Mouse (Mus musculus): Measurements from ENCODE around the gene Col24a1.

Col24a1 gene

GRCm38 (mm10) chr3:145292337-145293134, at the start of gene Col24a1:
Gene Col24a1 (plus strand): TSS chr3:145292472.
- in situ Hi-C loops (cut with MboI, MseI) = no loop called here

DNA sequence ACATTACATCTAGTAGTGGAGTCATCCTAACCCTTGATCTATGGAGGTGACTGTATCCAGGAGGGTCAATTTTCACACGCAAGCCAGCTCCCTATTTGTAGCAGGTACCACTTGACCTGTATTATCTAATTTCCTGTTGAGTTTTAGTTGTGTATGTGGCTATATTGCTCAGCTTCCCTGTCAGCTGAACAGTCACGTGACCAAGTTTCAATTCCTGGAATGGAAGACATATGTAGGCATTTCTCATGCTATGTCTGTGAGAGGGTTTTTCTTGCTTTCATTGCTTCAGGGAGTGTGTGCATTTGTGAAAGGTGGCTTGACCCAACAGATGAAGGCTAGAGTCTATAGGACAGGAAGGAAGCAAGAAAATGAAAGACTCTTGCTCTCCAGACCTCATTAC, 44.2 kb upstream of the Col24a1 start:
- in situ Hi-C loops (cut with MboI, MseI) = no loop called here

- in situ Hi-C loops (cut with MboI, MseI) = no loop called here
These were observed 39.2 kb upstream of the Col24a1 start for GRCm38 (mm10) chr3:145253066-145253465.

DNA sequence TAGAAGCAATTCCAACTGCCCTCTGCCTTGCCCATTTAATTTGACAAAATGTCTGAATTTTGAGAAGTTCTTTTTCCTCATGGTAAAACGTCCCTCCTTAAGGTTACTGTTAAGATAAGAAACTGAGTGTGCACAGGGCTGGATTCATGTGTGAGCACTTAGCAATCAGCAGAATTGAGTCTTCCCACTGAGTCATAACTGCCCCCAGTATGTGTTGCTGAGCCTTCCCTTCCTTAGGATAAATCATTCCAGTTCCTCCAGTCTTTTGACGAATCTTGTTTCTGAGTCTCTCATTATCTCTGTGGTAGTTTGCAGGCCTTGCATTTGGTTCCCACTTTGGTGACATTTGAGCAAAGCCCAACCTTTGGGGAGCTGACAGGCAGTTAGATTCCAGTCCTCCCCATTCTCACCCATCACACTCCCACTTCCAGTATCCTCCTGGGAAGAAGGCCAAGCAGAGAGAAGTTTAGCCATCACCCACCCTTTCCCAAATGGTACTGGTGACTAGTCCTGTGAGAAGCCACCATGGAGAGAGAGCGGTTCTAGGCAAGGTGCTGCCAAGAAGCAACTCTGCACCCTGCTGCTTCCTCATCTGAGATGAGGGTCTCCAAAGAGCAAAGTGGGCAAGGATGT, 37.4 kb upstream of the Col24a1 start:
- in situ Hi-C loops (cut with MboI, MseI) = no loop called here

DNA sequence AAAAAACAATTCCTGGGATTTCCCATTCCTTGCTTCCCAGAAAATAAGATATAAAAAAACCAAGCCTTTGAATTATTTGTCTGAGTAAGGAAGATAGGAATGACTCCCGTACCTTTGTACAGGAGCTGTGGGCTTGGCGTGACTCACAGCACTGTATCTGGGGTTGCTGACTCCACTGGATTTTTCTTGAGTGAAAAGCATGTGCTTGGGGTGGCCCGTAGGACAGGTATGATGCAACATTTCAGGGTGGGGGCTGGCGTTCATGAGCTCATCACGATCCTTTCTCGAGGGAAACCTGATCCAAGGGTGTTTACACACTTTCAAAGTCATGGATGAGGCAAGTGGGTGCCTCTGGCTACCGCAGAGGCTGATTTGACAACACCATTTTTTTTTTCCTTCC, 35.6 kb upstream of the Col24a1 start:
- in situ Hi-C loops (cut with MboI, MseI) = no loop called here

DNA sequence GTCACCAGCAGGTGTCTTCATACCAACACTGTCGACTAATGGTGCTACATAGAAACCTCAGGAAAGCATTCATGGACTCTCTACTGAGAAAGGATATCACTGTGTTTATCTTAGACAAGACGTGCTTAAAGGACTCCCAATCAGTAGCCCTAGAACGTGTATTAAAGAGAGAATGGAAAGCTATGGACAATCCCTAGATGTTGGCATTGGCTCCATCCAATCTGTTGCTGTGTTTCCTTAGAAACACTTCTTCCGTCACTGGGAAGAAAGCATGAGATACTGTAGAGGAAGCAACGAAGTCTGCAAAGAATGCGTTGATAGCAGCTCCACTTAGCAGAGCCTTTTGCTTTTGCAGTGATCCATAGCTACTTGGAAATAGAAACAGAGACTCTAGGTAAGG, 32.6 kb upstream of the Col24a1 start:
- in situ Hi-C loops (cut with MboI, MseI) = no loop called here

DNA sequence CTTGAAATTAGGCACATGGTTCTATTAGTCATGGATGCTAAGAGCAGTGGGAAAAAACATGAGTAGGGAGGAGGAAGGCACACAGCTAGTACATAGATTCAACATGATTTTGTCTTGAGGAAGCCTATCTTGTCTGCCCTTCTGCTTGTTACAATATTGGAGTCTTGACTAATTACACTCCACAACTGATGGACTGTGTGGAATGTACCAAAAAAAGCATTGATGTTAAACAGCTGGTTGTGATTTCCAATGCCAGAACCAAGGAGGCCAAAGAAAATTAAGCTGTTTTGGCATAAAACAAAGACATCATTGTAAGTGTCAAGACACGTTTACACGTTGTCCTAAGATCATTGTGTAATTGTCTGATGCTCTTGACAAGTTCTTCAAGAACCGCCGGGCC, 29.1 kb upstream of the Col24a1 start:
- in situ Hi-C loops (cut with MboI, MseI) = no loop called here

- in situ Hi-C loops (cut with MboI, MseI) = no loop called here
These were observed 24.2 kb upstream of the Col24a1 start for GRCm38 (mm10) chr3:145268066-145268465.

DNA sequence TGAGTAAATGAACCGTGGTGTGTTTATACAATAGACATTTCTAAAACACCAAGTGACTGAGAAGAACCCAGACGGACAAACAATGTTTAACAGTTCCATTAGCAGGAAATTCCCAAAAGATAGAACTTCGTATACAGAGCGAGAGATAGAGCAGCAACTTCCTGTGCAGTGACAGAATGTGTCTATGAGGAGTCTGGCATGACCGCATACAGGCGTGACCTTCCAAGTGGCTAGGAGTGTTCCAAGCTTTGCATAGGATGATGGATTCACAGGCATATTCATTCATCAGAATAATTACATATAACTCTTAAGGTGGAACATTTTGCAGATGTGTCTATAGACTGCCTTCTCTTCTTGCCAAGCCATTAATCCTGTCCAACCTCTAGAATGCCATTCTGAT, 18.1 kb upstream of the Col24a1 start:
- in situ Hi-C loops (cut with MboI, MseI) = no loop called here

GRCm38 (mm10) chr3:145293207-145293606, 935 bp downstream of the Col24a1 start:
- in situ Hi-C loops (cut with MboI, MseI) = no loop called here

- in situ Hi-C loops (cut with MboI, MseI) = no loop called here
These were observed 1.5 kb downstream of the Col24a1 start for GRCm38 (mm10) chr3:145293623-145294307.

DNA sequence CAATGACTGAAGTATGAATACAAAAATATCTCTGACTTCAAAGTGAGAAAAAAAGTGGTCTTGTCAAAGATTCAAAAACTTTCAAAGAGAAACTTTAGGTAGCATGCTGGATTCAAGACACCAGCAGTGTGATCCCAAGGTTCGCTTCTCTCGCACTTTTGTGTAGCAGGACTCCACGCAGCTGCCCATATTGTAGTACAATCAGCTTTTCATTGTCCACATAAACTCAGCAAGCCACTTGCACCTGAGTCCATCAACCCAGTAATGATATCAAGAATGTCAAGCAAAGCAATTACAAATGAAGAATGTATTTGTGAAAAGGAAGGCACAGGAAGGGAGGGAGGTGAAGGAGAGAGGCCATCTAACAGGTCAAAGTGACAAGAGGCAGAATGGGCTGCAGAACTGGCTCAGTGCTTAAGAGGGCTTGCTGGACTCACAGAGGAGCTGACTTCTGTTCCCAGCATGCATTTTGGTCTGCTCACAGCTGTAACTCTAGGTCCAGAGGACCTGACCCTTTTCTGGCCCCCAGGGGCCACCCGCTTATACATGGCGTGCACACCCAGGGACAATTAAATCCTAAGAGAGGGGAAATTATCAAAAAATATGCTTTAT, 7.8 kb downstream of the Col24a1 start:
- in situ Hi-C loops (cut with MboI, MseI) = no loop called here

DNA sequence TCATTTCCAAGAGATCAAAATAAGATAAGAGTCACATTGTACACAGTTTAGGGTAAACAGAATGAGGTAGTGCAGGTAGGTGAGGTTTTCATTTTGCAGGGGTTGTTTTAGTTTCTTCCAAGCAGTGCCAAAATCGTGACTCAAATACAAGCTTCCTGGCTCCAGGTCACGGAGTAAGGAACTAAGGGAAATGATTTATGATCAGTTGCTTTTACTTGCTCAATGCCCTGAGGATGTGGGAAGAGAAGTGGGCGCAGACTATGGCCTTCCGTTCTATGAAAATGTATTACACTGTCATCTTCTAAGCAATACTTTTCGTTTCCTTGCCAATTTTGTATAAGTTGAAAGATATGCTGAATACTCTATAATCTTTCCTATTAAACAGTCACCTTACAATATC, 13.0 kb downstream of the Col24a1 start:
- in situ Hi-C loops (cut with MboI, MseI) = no loop called here

GRCm38 (mm10) chr3:145307209-145307608, 14.9 kb downstream of the Col24a1 start:
- in situ Hi-C loops (cut with MboI, MseI) = no loop called here

DNA sequence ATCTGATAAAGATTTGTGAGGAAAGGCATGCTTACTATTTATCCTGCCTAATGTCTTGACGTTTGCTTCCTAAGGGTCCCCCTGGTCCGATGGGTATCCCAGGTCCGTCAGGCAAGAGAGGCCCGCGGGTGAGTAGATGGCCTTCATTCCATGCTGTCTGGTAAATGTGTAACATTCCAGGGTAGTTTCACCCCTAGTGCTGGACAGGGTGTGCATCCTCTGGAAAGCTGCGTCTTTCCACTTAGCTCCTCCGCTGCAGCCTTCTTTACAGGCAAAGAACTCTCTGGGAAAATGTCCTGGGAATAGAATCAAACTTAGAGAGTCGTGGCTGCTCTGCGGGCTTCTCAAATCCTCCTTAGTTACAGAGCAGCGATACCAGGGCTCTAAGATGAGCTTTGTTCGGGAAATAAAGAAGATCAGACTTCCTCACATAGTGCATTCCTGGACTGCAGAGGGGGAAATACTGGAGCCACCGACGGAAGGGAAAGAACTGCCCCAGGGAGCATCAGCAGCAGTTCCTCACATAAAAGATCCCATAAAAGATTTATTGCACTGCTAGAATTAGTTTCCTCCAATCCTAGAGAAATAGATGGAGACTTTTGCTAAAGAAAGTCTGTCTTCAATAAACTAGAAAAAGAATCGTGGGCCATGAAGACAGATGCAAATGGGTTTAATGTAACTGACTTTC, 28.5 kb downstream of the Col24a1 start:
- in situ Hi-C loops (cut with MboI, MseI) = no loop called here

GRCm38 (mm10) chr3:145325402-145325801, 33.1 kb downstream of the Col24a1 start:
- in situ Hi-C loops (cut with MboI, MseI) = loop anchor here in 1 of 2 experiments (25.0 kb wide), 1 partner anchor 1663 kb away; no protein-coding TSS in a partner anchor

- in situ Hi-C loops (cut with MboI, MseI) = loop anchor here in 1 of 2 experiments (25.0 kb wide), 1 partner anchor 1669 kb away; no protein-coding TSS in a partner anchor
These were observed 39.4 kb downstream of the Col24a1 start for GRCm38 (mm10) chr3:145331642-145332041.

DNA sequence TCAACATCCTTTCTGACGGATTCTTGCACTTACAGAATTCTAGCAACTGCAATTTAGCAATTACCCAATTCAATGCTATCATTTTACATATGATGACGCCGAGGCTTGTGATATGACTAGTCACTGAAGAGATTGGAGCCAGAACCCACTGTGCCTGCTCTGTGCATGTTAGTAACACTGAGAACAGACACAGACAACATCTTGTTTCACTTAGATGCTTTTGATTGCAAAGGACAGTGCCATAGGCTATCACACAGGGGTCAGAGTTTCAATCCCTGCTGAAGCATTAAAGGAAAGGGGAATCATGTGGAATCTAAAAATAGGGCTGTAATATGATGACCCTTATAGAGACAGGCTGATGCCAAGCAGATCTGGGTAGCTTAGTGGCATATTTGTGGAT, 41.8 kb downstream of the Col24a1 start:
- in situ Hi-C loops (cut with MboI, MseI) = loop anchor here in 1 of 2 experiments (25.0 kb wide), 1 partner anchor 1672 kb away; no protein-coding TSS in a partner anchor

GRCm38 (mm10) chr3:145337161-145337560, 44.9 kb downstream of the Col24a1 start:
- in situ Hi-C loops (cut with MboI, MseI) = loop anchor here in 1 of 2 experiments (25.0 kb wide), 1 partner anchor 1675 kb away; no protein-coding TSS in a partner anchor

DNA sequence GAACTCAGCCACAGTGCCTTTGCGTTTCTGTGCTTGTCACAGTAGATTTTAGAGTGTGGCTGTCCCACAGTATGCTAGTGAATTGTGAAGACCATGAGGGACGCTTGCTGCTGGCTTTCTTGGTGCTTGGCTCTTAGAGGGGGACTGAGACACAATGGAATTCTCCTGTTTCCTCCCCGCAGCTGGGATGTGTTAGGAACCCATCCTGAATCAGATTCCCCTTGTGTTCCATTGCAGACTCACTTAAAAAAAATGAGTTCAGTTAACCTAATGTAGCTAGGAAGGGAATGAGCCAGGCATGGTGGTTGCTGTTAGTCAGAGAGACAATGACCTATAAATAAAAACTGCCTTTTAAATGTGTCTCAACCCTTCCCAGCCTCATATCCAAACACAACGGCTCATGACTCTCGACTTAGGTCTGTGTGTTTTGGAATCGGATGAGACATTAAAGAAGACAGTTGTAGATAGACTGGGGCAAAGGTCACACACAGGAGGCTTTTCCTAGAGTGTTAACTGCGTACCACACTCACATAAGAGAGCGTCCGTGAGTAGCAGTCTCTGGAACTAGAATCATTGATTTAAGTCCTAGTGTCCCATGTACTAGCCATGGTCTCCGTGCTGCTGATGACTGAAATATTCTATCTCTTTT, 47.7 kb downstream of the Col24a1 start:
- in situ Hi-C loops (cut with MboI, MseI) = loop anchor here in 1 of 2 experiments (25.0 kb wide), 1 partner anchor 1678 kb away; no protein-coding TSS in a partner anchor

Measured in T-helper 17 cell (primary cell).